Mouse (Mus musculus) cerebral cortex, adult 2 months (tissue): ENCODE results near the gene Il18.

Source experiments
- WGBS: fragments of 180-500 bp; shearing (Covaris S2); methylation state at CpG from one replicate; pipeline ENCODE4 v1.1.7; 2018; 5-methylcytosine and 5-hydroxymethylcytosine counted together

The Il18 gene

GRCm38 (mm10) chr9:50553547-50553946 lies 1.1 kb upstream of the Il18 start:
- 72% methylated on average over 2 of the region's 2 CpGs for WGBS

- 44% methylated on average over 2 of the region's 2 CpGs for WGBS
Observed at GRCm38 (mm10) chr9:50555094-50555446, 443 bp downstream of the Il18 start, which contains the start of gene Bco2. Gene Bco2 (minus strand): TSS chr9:50555181.

GRCm38 (mm10) chr9:50561145-50561917 lies 6.7 kb downstream of the Il18 start, which contains the start of gene Tex12:
Gene Tex12 (minus strand): TSS chr9:50561325.
- WGBS = 90% methylated on average over 38 of the region's 38 CpGs

GRCm38 (mm10) chr9:50561918-50562360 lies 7.3 kb downstream of the Il18 start:
- 86% methylated on average over 2 of the region's 2 CpGs for WGBS

GRCm38 (mm10) chr9:50565173-50565572 lies 10.5 kb downstream of the Il18 start:
- 78% methylated on average over 7 of the region's 7 CpGs for WGBS

GRCm38 (mm10) chr9:50565940-50566339 lies 11.3 kb downstream of the Il18 start:
- WGBS = 76% methylated on average over 4 of the region's 4 CpGs

GRCm38 (mm10) chr9:50567372-50567771 lies 12.7 kb downstream of the Il18 start:
- WGBS = 84% methylated on average over 4 of the region's 4 CpGs

- 83% methylated on average over 2 of the region's 2 CpGs for WGBS
Observed at GRCm38 (mm10) chr9:50567881-50568280, 13.3 kb downstream of the Il18 start.

- WGBS = 80% methylated on average over 10 of the region's 10 CpGs
Observed at GRCm38 (mm10) chr9:50569599-50570525, 15.2 kb downstream of the Il18 start.

GRCm38 (mm10) chr9:50580370-50580769 lies 25.7 kb downstream of the Il18 start:
- 58% methylated on average over 4 of the region's 4 CpGs for WGBS

- 86% methylated on average over 6 of the region's 6 CpGs for WGBS
Observed at GRCm38 (mm10) chr9:50585145-50585818, 30.7 kb downstream of the Il18 start.

- WGBS = 86% methylated on average over 4 of the region's 4 CpGs
Observed at GRCm38 (mm10) chr9:50586955-50587354, 32.3 kb downstream of the Il18 start.

GRCm38 (mm10) chr9:50590856-50591518 lies 36.4 kb downstream of the Il18 start:
- 65% methylated on average over 10 of the region's 10 CpGs for WGBS

- WGBS = 89% methylated on average over 9 of the region's 9 CpGs
Observed at GRCm38 (mm10) chr9:50592955-50593354, 38.3 kb downstream of the Il18 start.

- 79% methylated on average over 3 of the region's 3 CpGs for WGBS
Observed at GRCm38 (mm10) chr9:50593544-50593943, 38.9 kb downstream of the Il18 start.

GRCm38 (mm10) chr9:50594794-50595417 lies 40.3 kb downstream of the Il18 start:
- WGBS = 83% methylated on average over 12 of the region's 12 CpGs

GRCm38 (mm10) chr9:50596973-50597372 lies 42.3 kb downstream of the Il18 start:
- 92% methylated on average over 8 of the region's 8 CpGs for WGBS

- WGBS = 71% methylated on average over 6 of the region's 6 CpGs
Observed at GRCm38 (mm10) chr9:50601536-50601935, 46.9 kb downstream of the Il18 start.

GRCm38 (mm10) chr9:50602055-50602845 lies 47.6 kb downstream of the Il18 start:
- whole genome bisulfite sequencing = 78% methylated on average over 7 of the region's 7 CpGs
